Mouse (Mus musculus): ENCODE results near the gene Snx25. TPM values are rescaled to one million over a fixed set of nuclear protein-coding genes. Genes with fewer than 3 reads are reported as not detected.

Snx25 gene
- polyA plus RNA-seq, 1 experiment from 2014 or later = 12.3 TPM

DNA sequence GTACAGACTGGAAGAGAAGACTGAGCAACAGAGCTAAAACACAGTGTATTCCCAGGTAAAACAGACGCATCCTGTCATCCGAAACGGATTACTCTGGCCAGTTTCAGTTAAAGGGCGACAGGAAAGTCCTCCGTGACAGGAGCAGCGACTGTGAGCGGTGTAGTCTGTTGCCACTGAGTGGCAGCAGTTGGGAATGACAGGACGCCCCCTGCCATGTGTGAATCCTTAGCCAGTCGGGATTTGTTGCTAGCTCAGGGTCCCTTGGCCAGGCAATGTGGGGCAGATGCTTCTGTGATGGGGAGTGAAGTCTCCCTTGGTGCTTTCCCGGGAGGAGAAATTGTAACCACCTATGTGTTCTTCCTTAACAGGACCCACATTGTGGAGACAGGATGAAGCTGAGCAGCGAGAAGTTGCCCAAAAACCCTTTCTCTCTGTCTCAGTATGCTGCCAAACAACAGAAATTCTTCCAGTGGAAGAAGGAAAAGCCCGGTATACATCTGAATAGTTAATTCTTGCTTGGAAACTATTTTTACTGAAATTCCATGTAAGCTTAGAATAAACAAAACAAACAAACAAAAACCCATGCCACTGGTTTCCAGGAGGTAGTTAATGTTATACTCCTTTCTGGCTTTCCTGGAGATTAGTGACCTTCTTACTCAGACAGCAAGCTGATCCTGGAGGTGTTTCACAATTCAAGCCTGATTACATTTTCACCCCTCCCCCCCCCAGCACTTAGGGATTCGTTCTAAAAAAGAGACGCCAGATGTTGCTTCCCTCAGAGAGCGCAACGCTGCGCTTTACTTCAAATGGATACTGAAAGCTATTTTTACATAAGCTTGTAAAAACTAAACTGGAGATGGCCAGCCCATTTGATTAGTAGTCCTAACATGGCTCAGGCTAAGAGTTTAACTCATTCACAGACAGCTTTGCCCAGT lies 140.9 kb downstream of the Snx25 start:
- Histone ChIP-seq H3K4me1 (ENCODE audit: insufficient read depth) (peaks cover 3% of the 10 kb centered on the region; the same call in 1 of the 2 replicates), H3K27ac (ENCODE audit: low read depth) (peak overlapping the region; percentile 38; the same call in 1 of the 2 replicates), H3K27me3 (ENCODE audit: insufficient read depth, low read length) (no peaks in the 10 kb centered on the region), H3K9me3 (ENCODE audit: low read depth, low read length) (no peaks in the 10 kb centered on the region), H3K4me2 (peak overlapping the region; percentile 53), H3K9ac (peak overlapping the region; percentile 26; the same call in 1 of the 2 replicates), H3K36me3 (ENCODE audit: insufficient read depth) (no peaks in the 10 kb centered on the region), H3K4me3 (ENCODE audit: low read depth, low read length) (no peak overlapping the region; the same call in 1 of the 2 replicates)
- peak; percentile 63 for TF ChIP-seq CTCF (IDR thresholded peaks at IDR 0.05; ENCODE audit: low read depth)
- DNase-seq (peak; percentile 74), ATAC-seq (ENCODE audit: insufficient read depth) (peak; percentile 82)
- WGBS = 11% methylated on average over 17 of the region's 17 CpGs

DNA sequence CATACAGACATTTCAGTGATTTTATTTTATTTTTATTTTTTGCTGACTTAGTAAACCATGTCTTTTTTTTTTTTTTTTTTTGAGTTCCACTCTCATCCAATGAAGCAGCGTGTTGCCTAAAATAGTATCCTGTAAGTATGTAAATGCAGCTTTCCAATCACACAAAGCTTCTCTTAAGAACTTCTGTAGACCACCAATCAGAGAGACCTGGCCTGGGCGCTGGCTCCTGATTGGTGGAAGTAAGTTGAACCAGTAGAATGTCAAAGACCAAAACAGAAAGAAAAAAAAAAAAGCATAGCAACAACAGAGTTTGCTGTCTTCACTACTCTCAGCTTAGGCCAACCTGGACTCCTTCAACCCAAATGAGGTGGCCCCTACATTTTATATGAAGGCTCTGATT lies 141.7 kb downstream of the Snx25 start:
- H3K27ac ChIP-seq (ENCODE audit: low read depth) = 0 out of 2 replicates have a peak overlapping the region, but pooled peaks have one; percentile 38
- no peak overlapping the region; the same call in 1 of the 2 replicates for H3K4me3 ChIP-seq (ENCODE audit: low read depth, low read length)
- no peaks in the 10 kb centered on the region for H3K27me3 ChIP-seq (ENCODE audit: insufficient read depth, low read length)
- H3K36me3 ChIP-seq (ENCODE audit: insufficient read depth) = no peaks in the 10 kb centered on the region
- peak overlapping the region; percentile 26; the same call in 1 of the 2 replicates for H3K9ac ChIP-seq
- H3K4me1 ChIP-seq (ENCODE audit: insufficient read depth) = peaks cover 3% of the 10 kb centered on the region; the same call in 1 of the 2 replicates
- peak overlapping the region; percentile 53 for H3K4me2 ChIP-seq
- DNase-seq (peak; percentile 58), ATAC-seq (ENCODE audit: insufficient read depth) (peak; percentile 70)
- WGBS = 65% methylated on average over 2 of the region's 2 CpGs
- no peaks in the 10 kb centered on the region for H3K9me3 ChIP-seq (ENCODE audit: low read depth, low read length)
- no peak for TF ChIP-seq CTCF (IDR thresholded peaks at IDR 0.05; ENCODE audit: low read depth)

DNA sequence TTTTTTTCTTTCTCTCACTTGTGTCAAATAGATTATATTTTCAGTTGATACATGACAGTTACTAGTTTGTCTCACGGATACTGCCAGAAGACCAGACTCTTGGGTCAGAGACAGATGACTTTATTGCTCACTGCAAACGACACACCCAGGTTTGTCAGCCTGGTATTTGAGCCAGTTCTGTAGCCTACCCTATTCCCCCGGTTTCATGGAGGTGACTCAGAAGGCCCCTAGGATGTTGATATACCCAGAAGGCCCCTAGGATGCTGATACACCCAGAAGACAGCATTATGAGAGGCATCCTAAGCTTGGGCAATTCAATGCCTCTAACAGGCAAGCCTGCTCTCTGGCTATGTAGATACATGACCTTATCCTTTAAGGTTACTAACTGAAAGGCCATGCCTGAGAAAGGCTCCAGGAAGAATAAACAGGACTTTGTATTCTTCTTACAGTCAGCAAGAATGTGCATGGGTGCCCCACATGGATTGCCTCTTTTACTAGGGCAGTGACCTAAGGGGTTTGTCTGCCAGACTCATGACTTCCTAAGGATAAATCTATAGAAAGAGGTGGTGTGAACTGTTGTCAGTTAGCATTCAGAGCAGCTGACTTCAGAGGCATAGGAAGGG lies 144.8 kb downstream of the Snx25 start:
- TF ChIP-seq CTCF (IDR thresholded peaks at IDR 0.05; ENCODE audit: low read depth) = no peak
- H3K9me3 ChIP-seq (ENCODE audit: low read depth, low read length) = no peaks in the 10 kb centered on the region
- 55% methylated on average over 3 of the region's 3 CpGs for WGBS
- H3K27ac ChIP-seq (ENCODE audit: low read depth) = no peak overlapping the region
- ATAC-seq (ENCODE audit: insufficient read depth) (no peak), DNase-seq (no peak)
- no peak overlapping the region for H3K4me3 ChIP-seq (ENCODE audit: low read depth, low read length)
- H3K27me3 ChIP-seq (ENCODE audit: insufficient read depth, low read length) = no peaks in the 10 kb centered on the region
- H3K4me1 ChIP-seq (ENCODE audit: insufficient read depth) = peaks cover 3% of the 10 kb centered on the region; the same call in 1 of the 2 replicates
- no peak overlapping the region for H3K4me2 ChIP-seq
- no peaks in the 10 kb centered on the region for H3K36me3 ChIP-seq (ENCODE audit: insufficient read depth)
- no peak overlapping the region for H3K9ac ChIP-seq

DNA sequence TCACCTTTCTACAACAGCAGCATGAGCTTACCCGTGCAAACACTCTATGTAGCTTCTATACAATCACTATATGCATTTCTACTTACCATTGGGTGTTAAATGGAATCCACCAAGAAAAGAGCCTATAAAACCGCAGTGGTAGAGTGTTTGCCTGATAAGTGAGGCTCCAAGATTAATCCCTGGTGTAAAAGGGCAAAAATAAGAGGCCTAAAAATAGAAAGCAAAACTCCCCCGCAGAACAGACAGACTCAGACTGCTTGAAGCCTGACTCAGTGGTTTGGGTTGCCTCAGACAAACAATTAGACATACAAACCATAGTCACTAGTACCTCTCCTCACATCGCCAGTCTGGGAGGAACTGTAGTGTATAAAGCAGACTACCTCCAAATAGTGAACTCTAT lies 146.4 kb downstream of the Snx25 start, which contains the start of gene Ankrd37:
TSS of gene Ankrd37 (minus strand) at position 112 of the 400 bp plus-strand sequence.
- Histone ChIP-seq H3K4me3 (ENCODE audit: low read depth, low read length) (no peak within 1 kb of the TSS), H3K4me1 (ENCODE audit: insufficient read depth) (peaks cover under 1% of the 10 kb centered on the region; the same call in 1 of the 2 replicates), H3K27me3 (ENCODE audit: insufficient read depth, low read length) (no peaks in the 10 kb centered on the region), H3K4me2 (no peak within 1 kb of the TSS), H3K9ac (no peak within 1 kb of the TSS), H3K9me3 (ENCODE audit: low read depth, low read length) (no peaks in the 10 kb centered on the region), H3K36me3 (ENCODE audit: insufficient read depth) (no peaks in the 10 kb centered on the region), H3K27ac (ENCODE audit: low read depth) (no peak within 1 kb of the TSS)
- TF ChIP-seq CTCF (IDR thresholded peaks at IDR 0.05; ENCODE audit: low read depth) = no peak
- no peak for ATAC-seq (ENCODE audit: insufficient read depth)
- 51% methylated on average over 4 of the region's 4 CpGs for WGBS
- DNase-seq = no peak

DNA sequence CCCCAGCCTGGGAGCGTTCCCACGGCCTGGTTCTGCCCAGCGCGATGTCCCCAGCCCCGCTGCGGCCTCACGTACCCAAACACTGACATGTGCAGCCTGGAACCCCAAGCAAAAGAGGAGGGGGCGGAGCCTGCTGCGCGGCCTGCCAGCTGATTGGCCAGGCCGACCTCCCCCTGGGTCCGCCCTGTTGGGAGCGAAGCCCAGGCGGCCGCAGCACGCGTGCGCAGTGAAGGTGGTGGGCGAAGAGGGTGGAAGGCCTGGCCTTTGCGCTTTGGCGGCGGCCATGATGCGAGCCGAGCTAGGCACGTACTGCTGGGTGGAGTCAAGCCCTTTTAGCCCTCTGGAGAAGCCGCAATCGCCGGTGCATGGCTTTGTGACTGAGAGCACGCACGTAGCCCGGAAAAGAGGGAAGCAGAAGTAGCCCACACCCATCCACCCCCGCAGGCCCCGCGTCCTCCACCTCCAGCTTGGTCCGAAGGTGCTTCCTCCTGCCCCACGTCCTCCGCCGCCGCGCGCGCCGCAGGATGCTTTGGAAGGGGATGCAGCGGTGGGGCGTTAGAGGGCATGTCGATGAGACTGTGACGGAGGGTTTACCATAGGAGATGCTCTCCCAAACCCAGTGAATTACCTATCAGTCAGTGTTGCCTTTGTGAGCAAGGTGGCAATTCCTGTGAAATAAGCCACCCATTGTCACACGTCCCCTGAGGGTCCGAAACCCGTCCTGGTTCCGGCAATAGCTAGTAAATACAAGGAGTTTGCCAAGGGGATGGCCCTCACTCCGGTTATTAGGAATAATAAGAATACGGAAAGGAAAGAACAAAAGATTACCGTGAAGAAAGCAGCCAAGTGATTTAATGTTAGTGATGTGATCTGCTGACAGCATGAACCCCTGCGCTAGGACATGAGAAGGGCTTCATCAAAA lies 151.9 kb downstream of the Snx25 start:
- ATAC-seq (ENCODE audit: insufficient read depth) = peak; percentile 99
- TF ChIP-seq CTCF (IDR thresholded peaks at IDR 0.05; ENCODE audit: low read depth) = no peak
- 5% methylated on average over 55 of the region's 55 CpGs for WGBS

DNA sequence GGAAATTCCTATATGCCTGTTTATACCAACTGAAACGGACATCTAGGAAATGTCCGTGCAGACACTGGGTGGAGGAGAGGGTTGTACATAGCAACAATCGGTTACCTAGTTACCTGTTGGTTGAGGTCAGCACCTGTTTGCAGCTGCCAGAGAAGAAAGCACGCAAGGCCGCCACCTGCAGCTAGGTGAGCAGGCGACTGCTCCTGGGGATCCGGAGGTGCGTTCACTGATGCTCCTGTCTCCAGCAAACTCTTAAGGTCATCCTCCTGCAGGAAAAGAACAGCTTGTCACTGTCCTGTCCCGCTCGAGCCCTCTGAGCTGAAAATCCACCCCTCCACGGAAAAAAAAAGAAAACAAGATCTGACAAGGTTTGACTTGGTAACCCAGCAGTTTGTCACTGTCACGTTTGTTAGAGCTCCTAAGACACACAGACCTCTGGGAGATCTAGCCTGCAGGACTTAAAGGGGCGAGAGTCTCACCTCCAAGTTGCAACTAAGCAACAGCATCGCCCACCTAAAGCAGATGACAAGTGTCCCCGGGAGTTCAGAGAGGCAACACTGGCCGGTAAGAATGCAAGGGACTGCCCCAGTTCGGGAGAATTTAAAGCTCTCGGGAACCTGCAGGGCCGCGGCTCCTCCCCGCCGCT lies 152.7 kb downstream of the Snx25 start, which contains the start of gene Lrp2bp:
TSS of gene Lrp2bp (plus strand) at position 166 of the 646 bp plus-strand sequence.
- ATAC-seq (ENCODE audit: insufficient read depth) = peak; percentile 1; the same call in 1 of the 2 replicates
- WGBS = 2% methylated on average over 22 of the region's 22 CpGs

More for the DNA sequence above, 151.9 kb downstream of the Snx25 start:
- Histone ChIP-seq H3K4me1 (ENCODE audit: insufficient read depth) (peaks cover 4% of the 10 kb centered on the region; the same call in 1 of the 2 replicates), H3K9me3 (ENCODE audit: low read depth, low read length) (no peaks in the 10 kb centered on the region), H3K9ac (peak overlapping the region; percentile 78), H3K4me2 (peak overlapping the region; percentile 91), H3K36me3 (ENCODE audit: insufficient read depth) (peaks cover 25% of the 10 kb centered on the region), H3K27ac (ENCODE audit: low read depth) (peak overlapping the region; percentile 98), H3K4me3 (ENCODE audit: low read depth, low read length) (peak overlapping the region; percentile 51), H3K27me3 (ENCODE audit: insufficient read depth, low read length) (no peaks in the 10 kb centered on the region)
- peak; percentile 99 for DNase-seq

More for the DNA sequence above, 152.7 kb downstream of the Snx25 start, which contains the start of gene Lrp2bp:
- peak; percentile 42 for DNase-seq
- no peak for TF ChIP-seq CTCF (IDR thresholded peaks at IDR 0.05; ENCODE audit: low read depth)
- Histone ChIP-seq H3K9me3 (ENCODE audit: low read depth, low read length) (no peaks in the 10 kb centered on the region), H3K27me3 (ENCODE audit: insufficient read depth, low read length) (no peaks in the 10 kb centered on the region), H3K4me1 (ENCODE audit: insufficient read depth) (peaks cover 4% of the 10 kb centered on the region; the same call in 1 of the 2 replicates), H3K4me2 (peak within 1 kb of the TSS; percentile 91), H3K36me3 (ENCODE audit: insufficient read depth) (peaks cover 28% of the 10 kb centered on the region), H3K27ac (ENCODE audit: low read depth) (peak within 1 kb of the TSS; percentile 98), H3K9ac (peak within 1 kb of the TSS; percentile 78), H3K4me3 (ENCODE audit: low read depth, low read length) (peak within 1 kb of the TSS; percentile 51)
